Comparison of ENCODE assay signal across 8 mouse cellular contexts in genomic region chr12:11266282-11266985, GRCm38 (mm10). TPM values are rescaled to one million over a fixed set of nuclear protein-coding genes. Genes with fewer than 3 reads are reported as not detected.
A peak's percentile ranks its signal among the peaks of the same experiment; 100 is the strongest.
DNase-seq lines count a peak whose midpoint lies in the region; ATAC-seq and TF ChIP-seq lines count a peak whose summit lies in the region.
"Had no signal": no experiment of that assay in that cellular context is flagged by ENCODE, and none has a peak within 500 bp of the region (broad histone marks: within the 10 kb centered on the region; RNA-seq: fewer than 3 reads in every experiment).

No protein-coding gene starts in this region.

- H3K9me3 ChIP-seq in intestine, postnatal 0 days (ENCODE audit: control insufficient read depth): no peaks in the 10 kb centered on the region

- H3K9ac ChIP-seq in intestine, postnatal 0 days (ENCODE audit: low read depth, low read length): peak overlapping the region; percentile 85

- peak overlapping the region; percentile 85 for H3K27ac ChIP-seq in testis, adult 2 months (ENCODE audit: control insufficient read depth, insufficient read depth, low read depth, low read length)
- peak overlapping the region; percentile 93 for H3K27ac ChIP-seq in intestine, postnatal 0 days (ENCODE audit: low read depth, low read length)

- no peak for TF ChIP-seq CTCF in testis, adult 2 months (IDR thresholded peaks at IDR 0.05; ENCODE audit: control insufficient read depth, insufficient read depth, insufficient replicate concordance, low read depth, low read length)
- TF ChIP-seq CTCF in intestine, postnatal 0 days (IDR thresholded peaks at IDR 0.05; ENCODE audit: low read depth): no peak

- H3K4me3 ChIP-seq in testis, adult 2 months (ENCODE audit: control insufficient read depth, low read depth, low read length): peak overlapping the region; percentile 91
- H3K4me3 ChIP-seq in intestine, postnatal 0 days (ENCODE audit: low read depth, low read length): peak overlapping the region; percentile 79

- no peaks in the 10 kb centered on the region for H3K27me3 ChIP-seq in testis, adult 2 months (ENCODE audit: control insufficient read depth, insufficient read depth, low read length)
- H3K27me3 ChIP-seq in intestine, postnatal 0 days (replicated peaks; ENCODE audit: control insufficient read depth, insufficient read depth, low read length): no peaks in the 10 kb centered on the region

- DNase-seq in testis, postnatal 14 days (ENCODE audit: low spot score): no peak
- peak; percentile 33 for DNase-seq in c-Kit-positive CD71-positive TER-119-positive erythroid progenitor cells, embryonic 14.5 days (ENCODE audit: low spot score)
- peak; percentile 27 for DNase-seq in forelimb bud, embryonic 11.5 days (ENCODE audit: low read depth, low spot score)
- peak; percentile 77 for DNase-seq in testis, postnatal 10 days (ENCODE audit: low spot score)

- WGBS in intestine, postnatal 0 days: 1% methylated on average over 51 of the region's 51 CpGs

- TF ChIP-seq POLR2A in testis, adult 2 months (IDR thresholded peaks at IDR 0.05; ENCODE audit: control insufficient read depth, low read depth, low read length): no peak

- peak; percentile 65 for ATAC-seq in intestine, postnatal 0 days
- ATAC-seq in megakaryocyte progenitor cell, adult 5-6 weeks (replicated peaks; ENCODE audit: poor library complexity): peak; percentile 13

- H3K4me1 ChIP-seq in testis, adult 2 months (ENCODE audit: control insufficient read depth, insufficient read depth, low read length): peaks cover 5% of the 10 kb centered on the region
- H3K4me1 ChIP-seq in intestine, postnatal 0 days (replicated peaks; ENCODE audit: control insufficient read depth, insufficient read depth, low read length): peaks cover 6% of the 10 kb centered on the region; the same call in 1 of the 2 replicates

- peak overlapping the region; percentile 96 for H3K4me2 ChIP-seq in intestine, postnatal 0 days (replicated peaks; ENCODE audit: low read depth)

- H3K36me3 ChIP-seq in testis, adult 2 months (ENCODE audit: control insufficient read depth, insufficient read depth, low read length): no peaks in the 10 kb centered on the region
- H3K36me3 ChIP-seq in intestine, postnatal 0 days (ENCODE audit: control insufficient read depth, insufficient read depth): no peaks in the 10 kb centered on the region

RNA-seq across cellular contexts. Expression of gene Smc6, which starts 0.7 kb away (rescaled TPM):
- polyA plus RNA-seq in testis, adult 2 months (2012; rRNA removed): 38.1 and 41.3 TPM in 2 replicates
- polyA plus RNA-seq in intestine, postnatal 0 days (2015; fragmentation: Nextera tagmentation; extraction: Ambion mirVana): 71.1 and 73.6 TPM in 2 replicates
- total RNA-seq in megakaryocyte progenitor cell, adult 5-6 weeks (2015): 91.1 and 103 TPM in 2 replicates
- 90.7 and 119 TPM in 2 replicates for total RNA-seq in megakaryocyte progenitor cell, adult 5-6 weeks (2017)

RNA-seq across cellular contexts. Expression of gene Gen1, which starts 0.8 kb away (rescaled TPM):
- polyA plus RNA-seq in testis, adult 2 months (2012; rRNA removed): 0.97 and 1.0 TPM in 2 replicates
- polyA plus RNA-seq in intestine, postnatal 0 days (2015; fragmentation: Nextera tagmentation; extraction: Ambion mirVana): 1.1 and 1.2 TPM in 2 replicates
- 21.6 and 25.4 TPM in 2 replicates for total RNA-seq in megakaryocyte progenitor cell, adult 5-6 weeks (2015)
- 17.1 and 28.3 TPM in 2 replicates for total RNA-seq in megakaryocyte progenitor cell, adult 5-6 weeks (2017)

RNA-seq across cellular contexts. Expression of gene Msgn1, which starts 57.7 kb away (rescaled TPM):
- not detected in 2 replicates for polyA plus RNA-seq in testis, adult 2 months (2012; rRNA removed)
- polyA plus RNA-seq in intestine, postnatal 0 days (2015; fragmentation: Nextera tagmentation; extraction: Ambion mirVana): not detected in 2 replicates
- total RNA-seq in megakaryocyte progenitor cell, adult 5-6 weeks (2015): not detected in 2 replicates
- 0.71 TPM in 1 of 2 replicates, not detected in the other for total RNA-seq in megakaryocyte progenitor cell, adult 5-6 weeks (2017)
- polyA plus RNA-seq: gonadal fat pad, adult 2 months had no signal
